ENCODE assay signal across 8 mouse cellular contexts in the genomic region with DNA sequence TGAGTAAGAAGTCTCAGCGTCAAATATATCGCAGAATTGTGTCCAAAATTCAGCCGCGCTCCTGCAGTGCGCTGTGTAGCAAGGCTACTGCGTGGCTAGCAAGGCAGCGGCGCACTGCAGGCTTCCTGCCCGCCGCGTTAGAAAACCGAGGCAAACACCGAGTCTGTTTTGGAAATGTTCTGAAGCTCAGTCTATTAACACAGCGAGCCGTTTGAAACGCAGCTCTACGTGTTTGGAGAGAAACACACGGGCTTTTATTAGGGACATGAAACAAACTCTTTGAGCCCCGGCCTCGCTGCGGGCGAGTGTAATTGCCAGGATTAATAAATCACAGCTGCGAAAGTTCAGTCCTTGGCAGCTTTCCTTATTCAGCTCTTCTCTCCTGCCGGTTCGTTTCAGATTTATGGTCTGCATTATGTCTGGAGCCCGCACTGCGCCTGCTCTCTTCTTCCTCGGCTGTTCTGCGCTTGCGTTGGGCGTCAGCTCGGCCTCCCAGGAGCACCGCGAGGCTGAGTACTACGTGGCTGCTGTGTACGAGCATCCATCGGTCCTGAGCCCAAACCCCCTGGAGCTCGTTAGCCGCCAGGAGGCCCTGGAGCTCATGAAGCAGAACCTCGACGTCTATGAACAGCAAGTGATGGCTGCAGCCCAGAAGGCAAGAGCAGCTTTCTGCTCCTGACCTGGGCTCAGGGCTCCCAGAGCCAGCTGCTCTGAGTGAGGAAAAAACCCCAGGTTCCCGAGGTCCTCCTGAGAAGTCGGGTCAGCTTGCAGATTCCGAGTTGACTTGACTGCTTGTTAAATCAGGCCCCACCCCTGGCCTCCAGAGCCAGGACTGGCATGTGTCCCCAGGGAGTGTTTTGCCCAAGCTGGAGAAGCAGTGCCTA. TPM values are rescaled to one million over a fixed set of nuclear protein-coding genes. Genes with fewer than 3 reads are reported as not detected.
DNase-seq lines count a peak whose midpoint lies in the region; ATAC-seq and TF ChIP-seq lines count a peak whose summit lies in the region.

No protein-coding gene starts in this region.

- H3K4me2 ChIP-seq in hindbrain, embryonic 14.5 days (replicated peaks), result peak overlapping the region; percentile 64
- H3K4me2 ChIP-seq in lung, postnatal 0 days (replicated peaks; ENCODE audit: low read depth, low read length), result peak overlapping the region; percentile 67

- POLR2A ChIA-PET in Patski (lab: Charles Lee), result interaction anchor here (0.6 to 2.3 kb wide), 4 partner anchors 8 to 118 kb away, joined by 3 to 6 read pairs (median 5); no protein-coding TSS in a partner anchor

- H3K4me1 ChIP-seq in hindbrain, embryonic 14.5 days (replicated peaks; ENCODE audit: control insufficient read depth, insufficient read depth, low read length), result peaks cover 52% of the 10 kb centered on the region
- peaks cover 32% of the 10 kb centered on the region for H3K4me1 ChIP-seq in lung, postnatal 0 days (ENCODE audit: insufficient read depth, low read depth, low read length)

- no peaks in the 10 kb centered on the region for H3K36me3 ChIP-seq in hindbrain, embryonic 14.5 days (replicated peaks; ENCODE audit: control insufficient read depth, insufficient read depth)
- H3K36me3 ChIP-seq in lung, postnatal 0 days (ENCODE audit: insufficient read depth, low read length), result peaks cover 5% of the 10 kb centered on the region; the same call in 1 of the 2 replicates

- peak; percentile 94 for DNase-seq in Patski (ENCODE audit: low read depth, low spot score)
- DNase-seq in cerebellum, postnatal 36 days, result peak; percentile 85 to 87
- peak; percentile 90 to 93 for DNase-seq in frontal cortex, postnatal 36 days (ENCODE audit: low spot score in 2 of 2)
- peak; percentile 89 for DNase-seq in hindbrain, embryonic 14.5 days (ENCODE audit: low spot score)
- peak; percentile 88 to 94 for DNase-seq in layer of hippocampus, postnatal 14 days (ENCODE audit: low spot score in 2 of 2)
- DNase-seq in lung, postnatal 0 days (ENCODE audit: low spot score), result peak; percentile 87
- DNase-seq in ovary, postnatal 14 days (ENCODE audit: low spot score), result peak; percentile 66
- peak; percentile 74 for DNase-seq in thymus, postnatal 14 days

- H3K4me3 ChIP-seq in hindbrain, embryonic 14.5 days (replicated peaks; ENCODE audit: low read length), result peak overlapping the region; percentile 35
- peak overlapping the region; percentile 41 for H3K4me3 ChIP-seq in lung, postnatal 0 days (ENCODE audit: low read depth, low read length)

- no peak for TF ChIP-seq EP300 in lung, postnatal 0 days (IDR thresholded peaks at IDR 0.05)

- no peaks in the 10 kb centered on the region for H3K9me3 ChIP-seq in hindbrain, embryonic 14.5 days (ENCODE audit: control insufficient read depth, low read length)
- H3K9me3 ChIP-seq in lung, postnatal 0 days (ENCODE audit: low read length), result no peaks in the 10 kb centered on the region

- H3K27ac ChIP-seq in hindbrain, embryonic 14.5 days, result peak overlapping the region; percentile 96
- H3K27ac ChIP-seq in lung, postnatal 0 days (ENCODE audit: low read length), result peak overlapping the region; percentile 87

- 5% methylated on average over 44 of the region's 44 CpGs for WGBS in hindbrain, embryonic 14.5 days
- 4% methylated on average over 44 of the region's 44 CpGs for WGBS in lung, postnatal 0 days

- no peaks in the 10 kb centered on the region for H3K27me3 ChIP-seq in Patski
- no peaks in the 10 kb centered on the region for H3K27me3 ChIP-seq in hindbrain, embryonic 14.5 days (ENCODE audit: control insufficient read depth, insufficient read depth, low read length)
- no peaks in the 10 kb centered on the region for H3K27me3 ChIP-seq in lung, postnatal 0 days (replicated peaks; ENCODE audit: insufficient read depth, low read length)

- no peak for TF ChIP-seq CTCF in Patski (IDR thresholded peaks at IDR 0.05)
- peak; percentile 53 for TF ChIP-seq CTCF in lung, postnatal 0 days (IDR thresholded peaks at IDR 0.05)

- CTCF ChIA-PET in Patski (lab: Charles Lee), result interaction anchor here (0.9 to 1.6 kb wide), 7 partner anchors 9 to 120 kb away, joined by 3 to 7 read pairs (median 3); no protein-coding TSS in a partner anchor

- peak; percentile 73 for ATAC-seq in Patski
- peak; percentile 92 for ATAC-seq in hindbrain, embryonic 14.5 days (ENCODE audit: low FRiP score)
- peak; percentile 78 for ATAC-seq in lung, postnatal 0 days

- peak overlapping the region; percentile 59 for H3K9ac ChIP-seq in hindbrain, embryonic 14.5 days
- H3K9ac ChIP-seq in lung, postnatal 0 days (replicated peaks; ENCODE audit: low read depth), result peak overlapping the region; percentile 48

- in situ Hi-C loops in Patski (cut with MboI; ENCODE audit: low pct_unique_long_range_greater_than_20kb), result no loop called here

RNA-seq across cellular contexts. Expression of gene Hacl1, which starts 20.8 kb away (rescaled TPM):
- polyA plus RNA-seq in Patski (2021), result 27.5 TPM
- polyA plus RNA-seq in hindbrain, embryonic 14.5 days (2014; fragmentation: Nextera tagmentation; extraction: Ambion mirVana), result 8.8 and 13.4 TPM in 2 replicates
- total RNA-seq in layer of hippocampus, postnatal 14 days (2021), result 1 to 10 TPM; 7.7 to 9.9 TPM
- 13.2 and 13.5 TPM in 2 replicates for polyA plus RNA-seq in lung, postnatal 0 days (2015; fragmentation: Nextera tagmentation; extraction: Ambion mirVana)

RNA-seq across cellular contexts. Expression of gene Btd, which starts 21.1 kb away (rescaled TPM):
- polyA plus RNA-seq in Patski (2021), result 42.7 TPM
- 20.3 and 20.9 TPM in 2 replicates for polyA plus RNA-seq in hindbrain, embryonic 14.5 days (2014; fragmentation: Nextera tagmentation; extraction: Ambion mirVana)
- 10 to 100 TPM; 11.0 to 11.2 TPM for total RNA-seq in layer of hippocampus, postnatal 14 days (2021)
- 27.8 and 28.2 TPM in 2 replicates for polyA plus RNA-seq in lung, postnatal 0 days (2015; fragmentation: Nextera tagmentation; extraction: Ambion mirVana)

RNA-seq across cellular contexts. Expression of gene Gm49387, which starts 21.2 kb away (rescaled TPM):
- 5.8 TPM for polyA plus RNA-seq in Patski (2021)
- polyA plus RNA-seq in hindbrain, embryonic 14.5 days (2014; fragmentation: Nextera tagmentation; extraction: Ambion mirVana), result 1.5 TPM in 1 of 2 replicates, not detected in the other
- total RNA-seq in layer of hippocampus, postnatal 14 days (2021), result not detected
- polyA plus RNA-seq in lung, postnatal 0 days (2015; fragmentation: Nextera tagmentation; extraction: Ambion mirVana), result 1.7 and 1.9 TPM in 2 replicates

Comparison
In these comparisons a context has a peak if more than half of its experiments do, and no peak if none do; other contexts are left out.
1. Peak in every context shown above with its lines: DNase-seq, ATAC-seq, H3K4me3 ChIP-seq and H3K27ac ChIP-seq.